Mouse (Mus musculus) liver, postnatal 0 days (tissue): Measurements from ENCODE around the gene Slc35a5. TPM values are rescaled to one million over a fixed set of nuclear protein-coding genes. Genes with fewer than 3 reads are reported as not detected.
A peak's percentile ranks its signal among the peaks of the same experiment; 100 is the strongest.

Experiments
- ATAC-seq: fragments of 200-750 bp; cut with Nextera tagmentation; 2 replicates; pipeline ENCODE4 v1.8.0; 2017; ENCODE audit warnings: mild to moderate bottlenecking, moderate library complexity
- DNase-seq: peaks from one replicate; pipeline ENCODE4 v3.0.0-alpha.2; 2016
- H3K27ac ChIP-seq: fragments of 300-500 bp; sonication (generic); 2 replicates; pipeline ENCODE4 v1.5.1; 2014; ENCODE audit warnings: antibody characterized with exemption, moderate library complexity, mild to moderate bottlenecking, low read depth
- H3K27me3 ChIP-seq: fragments of 300-500 bp; sonication (generic); 2 replicates; pipeline ENCODE4 v1.6.1; 2014; ENCODE audit warnings: low read length, control low read depth, mixed read lengths; ENCODE audit not compliant: insufficient read depth
- H3K36me3 ChIP-seq: fragments of 300-500 bp; sonication (generic); replicated peaks from 2 replicates; pipeline ENCODE4 v1.6.1; 2014; ENCODE audit warnings: mild to moderate bottlenecking, control low read depth, low read length, moderate library complexity, mixed read lengths; ENCODE audit not compliant: insufficient read depth
- H3K4me1 ChIP-seq: fragments of 300-500 bp; sonication (generic); 2 replicates; pipeline ENCODE4 v1.6.1; 2014; ENCODE audit warnings: antibody characterized with exemption, mild to moderate bottlenecking, control low read depth; ENCODE audit not compliant: insufficient read depth
- H3K4me2 ChIP-seq: fragments of 300-500 bp; sonication (generic); 2 replicates; pipeline ENCODE4 v1.6.1; 2014; ENCODE audit warnings: low read depth, mild to moderate bottlenecking, low read length, moderate library complexity, mixed read lengths
- H3K4me3 ChIP-seq: fragments of 300-500 bp; sonication (generic); 2 replicates; pipeline ENCODE4 v1.5.1; 2014; ENCODE audit warnings: low read depth, low read length
- H3K9ac ChIP-seq: fragments of 300-500 bp; sonication (generic); replicated peaks from 2 replicates; pipeline ENCODE4 v1.6.1; 2014; ENCODE audit warnings: mild to moderate bottlenecking, moderate library complexity
- H3K9me3 ChIP-seq: fragments of 300-500 bp; sonication (generic); 2 replicates; pipeline ENCODE4 v1.6.1; 2016; ENCODE audit warnings: mild to moderate bottlenecking, control low read depth, low read length, mixed read lengths
- CTCF ChIP-seq: sonication (generic); IDR thresholded peaks from 2 replicates; pipeline ENCODE4 v1.5.1; 2016; ENCODE audit warnings: antibody characterized with exemption, low read depth
- EP300 ChIP-seq: IDR thresholded peaks from 2 replicates; pipeline ENCODE4 v1.6.1; 2016; ENCODE audit warnings: antibody characterized with exemption, low read depth, mild to moderate bottlenecking
- WGBS: fragments of 180-500 bp; shearing (Covaris S2); extraction: QIAGEN DNeasy Blood & Tissue Kit; methylation state at CpG from one replicate; pipeline ENCODE4 v1.1.7; 2014; ENCODE audit not compliant: insufficient replicate concordance; 5-methylcytosine and 5-hydroxymethylcytosine counted together
- polyA plus RNA-seq: library from polyadenylated mRNA; unstranded; fragments of >200 nt; fragmentation: Nextera tagmentation; extraction: Ambion mirVana; gene quantifications from 2 replicates; pipeline ENCODE4 v1.2.1, GENCODE M21; 2015

The Slc35a5 gene
- polyA plus RNA-seq, 1 experiment from 2014 or later: 8.2 TPM

DNA sequence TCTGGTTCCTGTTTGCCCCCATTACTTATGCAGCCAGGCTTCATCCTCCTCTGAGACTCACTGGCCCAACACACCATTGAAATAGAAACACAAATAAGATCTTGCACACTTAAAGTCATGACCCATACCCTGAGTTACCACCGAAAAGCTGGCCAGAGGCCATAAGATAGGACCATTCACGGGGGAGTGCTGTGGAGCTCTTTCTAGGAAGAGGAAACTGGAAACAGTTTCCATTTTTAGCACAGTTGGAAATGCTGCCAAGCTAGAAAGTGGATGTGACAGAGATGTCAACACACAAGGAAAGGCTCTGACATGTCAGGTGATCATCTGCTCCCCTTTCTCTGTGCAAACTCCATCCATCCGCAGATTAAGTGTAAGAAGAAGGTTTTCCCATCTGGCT lies 57.6 kb downstream of the Slc35a5 start:
- ATAC-seq (no peak), DNase-seq (no peak)
- H3K9me3 ChIP-seq: no peaks in the 10 kb centered on the region
- H3K4me2 ChIP-seq: no peak overlapping the region
- H3K9ac ChIP-seq: no peak overlapping the region
- TF ChIP-seq EP300 (no peak), CTCF (no peak)
- H3K27ac ChIP-seq: no peak overlapping the region
- no peaks in the 10 kb centered on the region for H3K27me3 ChIP-seq
- H3K4me1 ChIP-seq: no peaks in the 10 kb centered on the region
- H3K4me3 ChIP-seq: no peak overlapping the region
- WGBS: 56% methylated on average over 3 of the region's 3 CpGs
- H3K36me3 ChIP-seq: no peaks in the 10 kb centered on the region

DNA sequence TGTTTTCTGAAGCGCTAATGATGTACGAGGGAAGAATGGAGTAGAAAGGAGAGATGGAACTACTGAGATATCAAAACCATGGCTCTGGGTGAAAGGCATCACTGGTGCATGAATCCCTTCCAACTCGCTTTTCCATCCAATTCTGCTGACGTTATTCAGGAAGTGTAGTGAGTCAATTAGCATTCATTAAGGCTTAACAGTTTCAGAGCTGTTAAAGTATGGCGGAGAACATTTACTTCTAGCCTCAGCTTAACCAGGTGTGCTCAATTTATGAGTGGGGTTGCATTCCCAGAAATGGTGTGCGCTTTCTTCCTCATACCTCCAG lies 59.7 kb downstream of the Slc35a5 start:
- ATAC-seq: no peak
- TF ChIP-seq CTCF: no peak
- no peak for TF ChIP-seq EP300
- no peak for DNase-seq
- H3K27ac ChIP-seq: no peak overlapping the region
- no peaks in the 10 kb centered on the region for H3K9me3 ChIP-seq
- H3K36me3 ChIP-seq: no peaks in the 10 kb centered on the region
- no peaks in the 10 kb centered on the region for H3K27me3 ChIP-seq
- 74% methylated on average over 6 of the region's 6 CpGs for WGBS
- H3K4me3 ChIP-seq: no peak overlapping the region
- no peaks in the 10 kb centered on the region for H3K4me1 ChIP-seq
- no peak overlapping the region for H3K4me2 ChIP-seq
- H3K9ac ChIP-seq: no peak overlapping the region

DNA sequence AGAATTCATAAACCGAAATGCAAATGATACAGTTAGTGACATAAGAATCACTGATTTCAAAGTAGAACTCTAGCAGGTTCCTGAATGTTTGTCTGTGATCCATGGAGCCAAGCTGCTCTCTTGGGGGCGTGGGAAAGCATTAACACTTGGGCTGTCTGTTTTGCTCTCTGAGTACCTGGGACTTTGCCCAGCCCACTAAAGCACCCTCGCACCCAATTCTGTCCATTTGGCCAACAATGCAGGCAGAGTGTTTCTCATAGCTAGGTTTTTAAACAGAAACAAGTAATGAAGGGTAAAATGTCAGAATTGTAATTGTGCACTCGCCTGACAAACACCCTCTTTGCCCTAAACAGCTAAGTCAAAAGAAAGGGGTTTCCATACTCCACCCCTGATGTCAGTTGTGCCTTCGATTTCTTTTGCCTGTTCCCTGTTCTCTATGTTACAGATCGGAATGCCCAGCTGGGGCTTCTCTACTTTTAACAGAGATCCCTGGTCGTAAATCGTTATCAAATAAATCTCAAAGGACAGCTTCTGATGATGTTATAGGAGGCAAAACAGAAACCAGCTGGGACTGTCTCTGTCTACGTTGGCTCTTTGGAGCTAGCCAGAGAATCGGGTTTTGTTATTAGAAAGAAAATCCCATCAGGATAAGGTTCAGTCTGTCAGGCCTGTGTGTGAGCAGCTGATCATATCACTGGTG lies 60.2 kb downstream of the Slc35a5 start:
- no peak overlapping the region for H3K4me3 ChIP-seq
- ATAC-seq: no peak
- H3K4me2 ChIP-seq: 0 out of 2 replicates have a peak overlapping the region, but pooled peaks have one; percentile 11

DNA sequence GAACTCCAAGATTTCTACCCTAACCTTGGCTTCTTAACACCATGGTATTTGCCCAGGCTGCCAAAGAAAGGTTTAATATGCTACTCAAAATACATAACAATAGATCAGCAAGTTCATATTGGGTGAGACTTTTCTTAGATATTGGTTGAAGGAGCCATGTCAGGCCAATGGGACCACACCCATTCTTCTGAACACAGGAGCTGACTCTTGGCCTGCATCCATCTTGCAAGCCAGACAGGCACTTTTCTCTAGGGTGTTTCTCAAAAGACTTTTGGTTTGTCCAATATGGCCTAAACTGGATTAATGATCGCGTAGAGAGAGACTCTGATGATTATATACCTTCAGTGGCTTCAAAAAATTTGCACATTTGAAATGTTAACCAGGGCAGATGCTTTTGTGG lies 61.0 kb downstream of the Slc35a5 start:
- no peak overlapping the region for H3K9ac ChIP-seq
- H3K4me3 ChIP-seq: peak overlapping the region; percentile 9; the same call in 1 of the 2 replicates
- DNase-seq: no peak
- ATAC-seq: no peak
- no peaks in the 10 kb centered on the region for H3K4me1 ChIP-seq
- no peaks in the 10 kb centered on the region for H3K36me3 ChIP-seq
- H3K27me3 ChIP-seq: no peaks in the 10 kb centered on the region
- H3K27ac ChIP-seq: no peak overlapping the region
- H3K9me3 ChIP-seq: no peaks in the 10 kb centered on the region
- TF ChIP-seq CTCF (no peak), EP300 (no peak)
- peak overlapping the region; percentile 56 for H3K4me2 ChIP-seq
- 93% methylated on average over 2 of the region's 2 CpGs for WGBS

More for the DNA sequence above, 60.2 kb downstream of the Slc35a5 start:
- no peaks in the 10 kb centered on the region for H3K9me3 ChIP-seq
- TF ChIP-seq CTCF: no peak
- TF ChIP-seq EP300: no peak
- no peak overlapping the region for H3K27ac ChIP-seq
- H3K9ac ChIP-seq: no peak overlapping the region
- H3K36me3 ChIP-seq: no peaks in the 10 kb centered on the region
- H3K4me1 ChIP-seq: no peaks in the 10 kb centered on the region
- no peaks in the 10 kb centered on the region for H3K27me3 ChIP-seq
- 70% methylated on average over 10 of the region's 10 CpGs for WGBS
- DNase-seq: no peak

DNA sequence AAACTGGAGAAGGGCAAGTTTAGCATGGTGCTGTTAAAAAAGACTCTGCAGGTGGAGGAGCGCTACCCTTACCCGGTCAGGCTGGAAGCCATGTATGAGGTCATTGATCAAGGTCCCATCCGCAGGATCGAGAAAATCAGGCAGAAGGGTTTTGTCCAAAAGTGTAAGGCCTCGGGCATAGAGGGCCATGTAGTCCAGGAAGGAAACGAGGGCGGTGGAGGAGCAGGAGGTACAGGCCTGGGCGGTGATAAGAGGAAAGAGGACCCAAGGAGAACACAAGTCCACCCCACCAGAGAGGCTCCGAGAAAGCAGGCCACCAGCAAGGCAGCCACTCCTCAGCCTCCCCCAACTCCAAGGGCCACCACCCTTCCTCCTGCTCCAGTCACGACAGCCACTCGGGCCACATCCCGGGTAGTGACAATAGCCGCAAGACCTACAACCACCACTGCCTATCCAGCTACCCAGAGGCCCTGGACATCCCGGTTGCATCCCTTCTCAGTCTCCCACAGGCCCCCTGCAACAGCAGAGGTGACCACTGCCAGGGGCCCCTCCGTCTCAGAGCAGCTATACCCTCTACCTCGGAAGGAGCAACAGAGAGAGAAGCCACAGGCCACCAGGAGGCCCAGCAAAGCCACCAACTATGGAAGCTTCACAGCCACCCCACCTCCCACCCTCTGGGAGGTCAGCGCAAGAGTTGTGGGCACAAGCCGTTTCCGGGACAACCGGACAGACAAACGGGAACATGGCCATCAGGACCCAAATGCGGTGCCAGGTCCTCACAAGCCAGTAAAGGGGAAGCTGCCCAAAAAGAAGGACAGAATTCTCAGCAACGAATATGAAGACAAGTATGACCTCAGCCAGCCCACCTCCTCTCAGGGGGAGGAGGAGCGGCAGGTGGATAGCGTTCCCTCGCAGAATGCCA lies 62.7 kb downstream of the Slc35a5 start:
- TF ChIP-seq CTCF (no peak), EP300 (no peak)
- H3K4me1 ChIP-seq: no peaks in the 10 kb centered on the region
- no peak overlapping the region for H3K9ac ChIP-seq
- ATAC-seq (no peak), DNase-seq (peak; percentile 34)
- 63% methylated on average over 26 of the region's 26 CpGs for WGBS
- peak overlapping the region; percentile 69 for H3K27ac ChIP-seq
- H3K36me3 ChIP-seq: no peaks in the 10 kb centered on the region
- peak overlapping the region; percentile 9 for H3K4me3 ChIP-seq
- peak overlapping the region; percentile 56 for H3K4me2 ChIP-seq
- no peaks in the 10 kb centered on the region for H3K27me3 ChIP-seq
- no peaks in the 10 kb centered on the region for H3K9me3 ChIP-seq

DNA sequence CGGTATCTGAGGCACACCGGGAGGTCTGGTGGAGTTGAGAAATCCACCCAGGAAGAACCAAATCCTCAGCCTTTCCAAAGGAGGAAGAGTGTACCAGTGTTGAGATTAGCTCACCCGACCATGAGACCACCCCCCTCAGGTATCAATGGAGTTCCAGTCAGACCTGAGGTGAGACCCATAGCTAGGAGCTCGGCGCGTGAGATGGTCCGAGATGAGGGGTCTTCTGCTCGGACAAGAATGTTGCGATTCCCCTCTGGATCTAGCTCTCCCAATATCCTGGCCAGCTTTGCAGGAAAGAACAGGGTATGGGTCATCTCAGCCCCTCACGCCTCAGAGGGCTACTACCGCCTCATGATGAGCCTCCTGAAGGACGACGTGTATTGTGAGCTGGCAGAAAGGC lies 63.5 kb downstream of the Slc35a5 start:
- TF ChIP-seq EP300 (no peak), CTCF (no peak)
- H3K27me3 ChIP-seq: no peaks in the 10 kb centered on the region
- H3K9me3 ChIP-seq: no peaks in the 10 kb centered on the region
- DNase-seq (no peak), ATAC-seq (no peak)
- peak overlapping the region; percentile 29; the same call in 1 of the 2 replicates for H3K4me3 ChIP-seq
- H3K9ac ChIP-seq: no peak overlapping the region
- no peak overlapping the region for H3K27ac ChIP-seq
- H3K36me3 ChIP-seq: no peaks in the 10 kb centered on the region
- WGBS: 77% methylated on average over 13 of the region's 13 CpGs
- peak overlapping the region; percentile 56 for H3K4me2 ChIP-seq
- H3K4me1 ChIP-seq: no peaks in the 10 kb centered on the region
